Mouse (Mus musculus): Measurements from ENCODE around the gene Rnf182. TPM values are rescaled to one million over a fixed set of nuclear protein-coding genes. Genes with fewer than 3 reads are reported as not detected.
A peak's percentile ranks its signal among the peaks of the same experiment; 100 is the strongest.

Rnf182 gene
- polyA plus RNA-seq, 1 experiment from 2014 or later = 32.8 TPM

- Histone ChIP-seq H3K27ac (0 out of 2 replicates have a peak overlapping the region, but pooled peaks have one; percentile 41), H3K4me2 (no peak overlapping the region), H3K4me1 (peaks cover 3% of the 10 kb centered on the region; the same call in 1 of the 2 replicates), H3K4me3 (no peak overlapping the region), H3K9ac (no peak overlapping the region), H3K9me3 (no peaks in the 10 kb centered on the region), H3K27me3 (replicated peaks) (no peaks in the 10 kb centered on the region), H3K36me3 (replicated peaks) (no peaks in the 10 kb centered on the region)
- 69% methylated on average over 7 of the region's 7 CpGs for WGBS
- ATAC-seq (replicated peaks) = 0 out of 2 replicates have a peak, but pooled peaks have one; percentile 63
Observed at GRCm38 (mm10) chr13:43711708-43712314, 96.3 kb downstream of the Rnf182 start.

DNA sequence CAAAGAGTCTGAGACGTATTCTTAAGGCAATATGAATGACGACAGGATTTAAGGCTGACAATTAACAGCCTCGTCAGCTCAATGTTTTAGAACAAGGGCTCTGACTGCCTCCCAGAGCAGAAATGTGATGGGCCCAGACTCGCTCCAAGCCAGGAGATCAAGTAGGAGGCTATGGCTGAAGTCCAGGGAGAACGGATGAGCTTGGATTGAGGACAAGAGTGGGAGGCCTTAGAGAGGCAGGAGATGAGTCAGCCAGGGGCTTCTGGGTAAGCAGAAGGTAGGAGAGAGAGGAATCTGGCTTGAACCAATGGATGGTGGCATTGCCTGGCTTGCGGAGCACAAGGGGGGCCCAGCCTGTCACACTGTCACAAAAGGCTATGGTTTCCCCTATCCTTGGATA is 99.2 kb downstream of the Rnf182 start:
- no peaks in the 10 kb centered on the region for H3K27me3 ChIP-seq (replicated peaks)
- no peaks in the 10 kb centered on the region for H3K36me3 ChIP-seq (replicated peaks)
- no peak overlapping the region for H3K4me3 ChIP-seq
- 81% methylated on average over 6 of the region's 6 CpGs for WGBS
- no peak overlapping the region for H3K4me2 ChIP-seq
- H3K9me3 ChIP-seq = no peaks in the 10 kb centered on the region
- no peak overlapping the region for H3K27ac ChIP-seq
- peaks cover 3% of the 10 kb centered on the region; the same call in 1 of the 2 replicates for H3K4me1 ChIP-seq
- no peak for ATAC-seq (replicated peaks)
- no peak overlapping the region for H3K9ac ChIP-seq

GRCm38 (mm10) chr13:43715466-43715865 is 100.0 kb downstream of the Rnf182 start:
- WGBS = 87% methylated on average over 5 of the region's 5 CpGs
- H3K4me3 ChIP-seq = no peak overlapping the region
- H3K27me3 ChIP-seq (replicated peaks) = no peaks in the 10 kb centered on the region
- no peak overlapping the region for H3K9ac ChIP-seq
- H3K36me3 ChIP-seq (replicated peaks) = no peaks in the 10 kb centered on the region
- no peak overlapping the region for H3K4me2 ChIP-seq
- no peaks in the 10 kb centered on the region for H3K9me3 ChIP-seq
- ATAC-seq (replicated peaks) = no peak
- peaks cover 3% of the 10 kb centered on the region; the same call in 1 of the 2 replicates for H3K4me1 ChIP-seq
- no peak overlapping the region for H3K27ac ChIP-seq

DNA sequence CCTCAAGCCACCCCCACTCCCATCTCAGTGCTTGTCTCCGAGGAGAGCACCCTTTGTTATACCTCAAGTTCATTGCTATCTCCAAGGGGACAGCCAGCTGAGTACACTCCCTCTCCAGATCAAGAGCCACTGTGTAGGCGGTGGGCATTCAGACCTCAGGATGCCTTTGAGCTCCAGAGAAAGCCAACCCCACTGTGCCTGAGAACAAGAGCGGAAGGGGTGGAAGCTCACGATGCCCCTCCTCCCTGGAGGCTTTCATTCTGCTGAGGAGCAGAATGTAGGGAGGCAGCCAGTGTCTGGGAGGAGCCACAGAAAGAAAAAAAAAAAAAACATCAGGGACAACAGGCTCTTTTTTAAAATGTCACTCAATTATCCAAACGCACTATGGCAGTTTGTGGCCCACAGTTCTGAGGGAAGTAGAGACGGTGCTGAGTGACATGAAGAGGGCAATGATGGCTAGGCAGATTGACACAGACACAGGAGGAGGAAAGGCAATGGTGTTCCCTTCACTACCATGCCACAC is 101.1 kb downstream of the Rnf182 start:
- WGBS = 32% methylated on average over 6 of the region's 6 CpGs
- no peak overlapping the region for H3K4me3 ChIP-seq
- ATAC-seq (replicated peaks) = no peak
- no peaks in the 10 kb centered on the region for H3K36me3 ChIP-seq (replicated peaks)
- H3K9me3 ChIP-seq = no peaks in the 10 kb centered on the region
- no peaks in the 10 kb centered on the region for H3K27me3 ChIP-seq (replicated peaks)
- no peak overlapping the region for H3K27ac ChIP-seq
- no peak overlapping the region for H3K9ac ChIP-seq
- no peak overlapping the region for H3K4me2 ChIP-seq
- peaks cover 3% of the 10 kb centered on the region; the same call in 1 of the 2 replicates for H3K4me1 ChIP-seq

DNA sequence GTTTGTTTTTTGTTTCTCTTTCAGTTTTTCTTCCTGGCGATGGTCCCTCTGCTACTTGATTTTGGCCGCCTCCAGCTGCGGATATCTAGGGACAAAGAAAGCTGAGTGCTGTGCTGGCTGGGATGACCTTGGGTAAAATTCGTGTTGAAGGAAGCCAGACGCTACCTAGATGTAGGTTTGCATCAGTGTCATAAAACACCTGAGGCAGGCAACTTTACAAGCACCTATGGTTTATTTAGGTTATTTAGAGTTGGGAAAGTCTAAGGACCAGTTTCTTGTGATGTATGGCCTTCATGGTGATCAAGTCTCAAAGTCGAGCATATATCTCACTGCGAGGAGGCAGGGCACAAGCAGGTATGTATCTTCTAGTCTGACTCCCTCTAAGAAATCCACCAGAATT is 102.7 kb downstream of the Rnf182 start:
- no peak for ATAC-seq (replicated peaks)
- no peaks in the 10 kb centered on the region for H3K4me1 ChIP-seq
- 91% methylated on average over 7 of the region's 7 CpGs for WGBS
- H3K9me3 ChIP-seq = no peaks in the 10 kb centered on the region
- no peak overlapping the region for H3K4me3 ChIP-seq
- no peaks in the 10 kb centered on the region for H3K36me3 ChIP-seq (replicated peaks)
- H3K27ac ChIP-seq = no peak overlapping the region
- H3K4me2 ChIP-seq = no peak overlapping the region
- H3K9ac ChIP-seq = no peak overlapping the region
- H3K27me3 ChIP-seq (replicated peaks) = no peaks in the 10 kb centered on the region

DNA sequence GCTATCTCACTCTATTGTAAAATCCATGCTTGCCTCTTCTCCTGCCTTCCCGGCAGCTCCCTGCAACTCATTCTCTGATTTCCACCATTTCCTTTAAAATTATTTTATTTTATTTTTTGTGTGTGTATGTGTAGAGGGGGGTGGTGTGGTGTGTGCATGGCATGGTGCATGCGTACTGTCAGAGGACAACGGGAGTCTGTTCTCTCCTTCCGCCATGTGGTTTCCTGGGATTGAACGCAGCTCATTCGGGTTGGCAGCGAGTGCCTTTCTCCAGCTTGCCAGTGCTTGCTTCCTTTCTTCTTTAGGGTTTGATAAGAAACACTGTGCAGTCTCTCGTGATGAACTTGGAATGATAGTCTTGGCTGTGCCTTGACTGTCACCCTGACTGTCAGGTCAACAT is 105.0 kb downstream of the Rnf182 start:
- no peaks in the 10 kb centered on the region for H3K27me3 ChIP-seq (replicated peaks)
- H3K4me1 ChIP-seq = no peaks in the 10 kb centered on the region; the same call in 1 of the 2 replicates
- H3K4me2 ChIP-seq = no peak overlapping the region
- H3K27ac ChIP-seq = no peak overlapping the region
- WGBS = 56% methylated on average over 8 of the region's 8 CpGs
- no peaks in the 10 kb centered on the region for H3K36me3 ChIP-seq (replicated peaks)
- no peak overlapping the region for H3K9ac ChIP-seq
- H3K9me3 ChIP-seq = no peaks in the 10 kb centered on the region
- H3K4me3 ChIP-seq = no peak overlapping the region
- ATAC-seq (replicated peaks) = no peak

Other genes with a start within 250 kb of the Rnf182 start
- 155 and 160 TPM in 2 replicates for gene Nol7, start 217.3 kb upstream of the Rnf182 start, polyA plus RNA-seq (2015; fragmentation: Nextera tagmentation; extraction: Ambion mirVana)
- 11.5 and 13.3 TPM in 2 replicates for gene Ranbp9, start 134.4 kb upstream of the Rnf182 start, polyA plus RNA-seq (2015; fragmentation: Nextera tagmentation; extraction: Ambion mirVana)
- gene Mcur1, start 55.5 kb upstream of the Rnf182 start, polyA plus RNA-seq (2015; fragmentation: Nextera tagmentation; extraction: Ambion mirVana) = 6.4 and 7.2 TPM in 2 replicates
- gene Cd83, start 169.1 kb downstream of the Rnf182 start, polyA plus RNA-seq (2015; fragmentation: Nextera tagmentation; extraction: Ambion mirVana) = 20.3 and 20.4 TPM in 2 replicates